In the genomic region with DNA sequence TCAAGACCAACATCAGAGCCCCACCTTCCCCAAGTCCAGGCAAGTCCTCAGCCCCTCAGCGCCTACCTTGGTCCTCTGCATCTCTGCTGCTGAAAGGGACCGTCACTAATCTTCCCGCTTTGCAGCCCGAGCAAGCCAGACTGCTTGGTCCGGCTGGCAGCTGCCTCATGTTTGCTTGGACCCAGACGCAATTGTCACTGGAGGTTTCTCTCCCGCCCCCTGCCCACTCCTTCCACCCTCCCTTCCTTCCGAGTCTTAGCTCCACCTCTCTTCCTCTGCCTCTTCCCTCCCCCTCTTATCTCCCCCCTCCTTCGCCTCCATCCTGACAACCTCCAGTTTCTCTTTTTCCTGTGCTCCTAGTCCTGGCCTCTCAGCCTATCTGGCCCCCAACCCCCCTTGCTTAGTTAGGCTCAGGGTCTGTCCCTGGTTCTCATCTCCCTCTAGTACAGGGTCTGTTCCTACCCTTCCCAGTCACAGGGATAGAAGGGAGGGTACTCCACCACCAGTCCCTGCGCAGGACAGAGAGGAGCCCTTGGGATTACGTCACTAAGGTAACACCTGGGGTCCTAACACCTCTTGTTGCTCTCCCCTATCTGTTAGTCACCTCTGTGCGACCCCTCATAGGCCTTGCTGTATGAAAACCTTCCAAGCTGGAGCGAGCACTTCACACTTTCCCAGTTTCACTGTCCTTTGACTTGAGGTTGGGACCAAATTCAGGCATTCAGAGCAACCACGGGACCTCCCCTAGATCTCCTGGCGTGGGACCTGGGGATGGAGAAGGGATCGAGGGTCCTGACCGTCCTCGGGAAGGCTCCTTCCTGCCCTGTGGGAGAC, we compare ENCODE assay signal across 9 mouse cellular contexts. TPM values are rescaled to one million over a fixed set of nuclear protein-coding genes. Genes with fewer than 3 reads are reported as not detected.
DNase-seq lines count a peak whose midpoint lies in the region; ATAC-seq lines count a peak whose summit lies in the region.
"Had no signal": no experiment of that assay in that cellular context is flagged by ENCODE, and none has a peak within 500 bp of the region (broad histone marks: within the 10 kb centered on the region; RNA-seq: fewer than 3 reads in every experiment).

No protein-coding gene starts in this region.

- peaks cover 11% of the 10 kb centered on the region for H3K4me1 ChIP-seq in heart, embryonic 11.5 days (ENCODE audit: control insufficient read depth, insufficient read depth, low read length)
- peaks cover 3 to 7% of the 10 kb centered on the region in 2 experiments; a peak in 3 of 4 replicates for H3K4me1 ChIP-seq in heart, embryonic 14.5 days (ENCODE audit: control insufficient read depth in 2 of 2, insufficient read depth in 2 of 2, low read length in 2 of 2)
- peaks cover 47% of the 10 kb centered on the region for H3K4me1 ChIP-seq in midbrain, embryonic 12.5 days

- H3K9ac ChIP-seq in heart, embryonic 11.5 days (ENCODE audit: low read depth, low read length): 0 out of 2 replicates have a peak overlapping the region, but pooled peaks have one; percentile 46
- no peak overlapping the region for H3K9ac ChIP-seq in heart, embryonic 14.5 days (ENCODE audit: low read length)
- peak overlapping the region; percentile 57 for H3K9ac ChIP-seq in midbrain, embryonic 12.5 days (replicated peaks)

- intact Hi-C loops in heart, postnatal 25 days (cut with DNase I): no loop called here

- H3K4me3 ChIP-seq in heart, embryonic 11.5 days (ENCODE audit: low read depth, low read length): peak overlapping the region; percentile 32
- peak overlapping the region; percentile 13 to 14; a peak in 3 of 4 replicates for H3K4me3 ChIP-seq in heart, embryonic 14.5 days (ENCODE audit: control insufficient read depth in 1 of 2, insufficient read depth in 1 of 2, low read depth in 1 of 2, low read length in 2 of 2)
- peak overlapping the region; percentile 37 for H3K4me3 ChIP-seq in midbrain, embryonic 12.5 days

- H3K27ac ChIP-seq in heart, embryonic 11.5 days (ENCODE audit: low read depth, low read length): 0 out of 2 replicates have a peak overlapping the region, but pooled peaks have one; percentile 41
- H3K27ac ChIP-seq in heart, embryonic 14.5 days (replicated peaks in 1 of 2; ENCODE audit: control insufficient read depth in 1 of 2, insufficient read depth in 1 of 2, low read depth in 2 of 2, low read length in 2 of 2): no peak overlapping the region
- peak overlapping the region; percentile 70 for H3K27ac ChIP-seq in midbrain, embryonic 12.5 days (replicated peaks)

- 0 out of 2 replicates have a peak, but pooled peaks have one; percentile 19 for ATAC-seq in heart, embryonic 11.5 days (replicated peaks; ENCODE audit: insufficient number of reproducible peaks, low FRiP score, low TSS enrichment)
- ATAC-seq in heart, embryonic 14.5 days (ENCODE audit: insufficient number of reproducible peaks, insufficient read depth, low FRiP score, low read depth): no peak
- ATAC-seq in midbrain, embryonic 12.5 days (ENCODE audit: low FRiP score, low read depth): peak; percentile 78

- no peaks in the 10 kb centered on the region for H3K9me3 ChIP-seq in heart, embryonic 11.5 days (replicated peaks; ENCODE audit: control insufficient read depth, low read length)
- H3K9me3 ChIP-seq in heart, embryonic 14.5 days (ENCODE audit: control insufficient read depth, low read length): no peaks in the 10 kb centered on the region
- H3K9me3 ChIP-seq in midbrain, embryonic 12.5 days: no peaks in the 10 kb centered on the region

- no peaks in the 10 kb centered on the region for H3K36me3 ChIP-seq in heart, embryonic 11.5 days (ENCODE audit: control insufficient read depth, insufficient read depth, low read length)
- no peaks in the 10 kb centered on the region for H3K36me3 ChIP-seq in heart, embryonic 14.5 days (ENCODE audit: control insufficient read depth, insufficient read depth, low read length)
- H3K36me3 ChIP-seq in midbrain, embryonic 12.5 days: no peaks in the 10 kb centered on the region

- 0 out of 2 replicates have a peak, but pooled peaks cover 9% of the 10 kb centered on the region for H3K27me3 ChIP-seq in heart, embryonic 11.5 days (ENCODE audit: control insufficient read depth, insufficient read depth, low read length)
- 0 out of 2 replicates have a peak, but pooled peaks cover 7% of the 10 kb centered on the region for H3K27me3 ChIP-seq in heart, embryonic 14.5 days (ENCODE audit: control insufficient read depth, insufficient read depth, low read length)
- H3K27me3 ChIP-seq in midbrain, embryonic 12.5 days: no peaks in the 10 kb centered on the region

- DNase-seq in heart, postnatal 25 days (ENCODE audit: low spot score): no peak
- peak; percentile 91 for DNase-seq in cerebellum, postnatal 14 days
- DNase-seq in left cerebral cortex, adult 18-20 months (ENCODE audit: low spot score in 2 of 2): peak; percentile 62 to 79
- DNase-seq in yolk sac, embryonic 10.5 days (ENCODE audit: low spot score): peak; percentile 16
- no peak for DNase-seq in urinary bladder, postnatal 4 days (ENCODE audit: low spot score in 2 of 2)

- H3K4me2 ChIP-seq in heart, embryonic 11.5 days: peak overlapping the region; percentile 64
- H3K4me2 ChIP-seq in heart, embryonic 14.5 days (ENCODE audit: low read length): peak overlapping the region; percentile 38
- peak overlapping the region; percentile 58 for H3K4me2 ChIP-seq in midbrain, embryonic 12.5 days (replicated peaks)

- WGBS in heart, embryonic 11.5 days (ENCODE audit: insufficient replicate concordance): 2% methylated on average over 18 of the region's 18 CpGs
- 1% methylated on average over 18 of the region's 18 CpGs for WGBS in heart, embryonic 14.5 days
- 1% methylated on average over 18 of the region's 18 CpGs for WGBS in midbrain, embryonic 12.5 days

RNA-seq across cellular contexts. Expression of gene Kcnip3, which starts 0.5 kb away (rescaled TPM):
- polyA plus RNA-seq in heart, embryonic 11.5 days (2014; fragmentation: Nextera tagmentation; extraction: Ambion mirVana): 2.0 and 2.3 TPM in 2 replicates
- 1 to 10 TPM; 1.1 to 1.7 TPM for total RNA-seq in heart, postnatal 25 days (2021)
- polyA plus RNA-seq in heart, embryonic 14.5 days (2014; fragmentation: Nextera tagmentation; extraction: Ambion mirVana): 1.2 and 1.4 TPM in 2 replicates
- 100 to 1,000 TPM; 114 to 130 TPM for total RNA-seq in left cerebral cortex, adult 18-20 months (2021)
- 3.5 and 3.7 TPM in 2 replicates for polyA plus RNA-seq in midbrain, embryonic 12.5 days (2016; fragmentation: Nextera tagmentation; extraction: Ambion mirVana)
- total RNA-seq: CH12.LX had no signal

RNA-seq across cellular contexts. Expression of gene Prom2, which starts 19.9 kb away (rescaled TPM):
- polyA plus RNA-seq in heart, embryonic 11.5 days (2014; fragmentation: Nextera tagmentation; extraction: Ambion mirVana): 0.39 TPM in 1 of 2 replicates, not detected in the other
- not detected for total RNA-seq in heart, postnatal 25 days (2021)
- not detected in 2 replicates for polyA plus RNA-seq in heart, embryonic 14.5 days (2014; fragmentation: Nextera tagmentation; extraction: Ambion mirVana)
- total RNA-seq in left cerebral cortex, adult 18-20 months (2021): under 1 TPM; 0.49 to 0.53 TPM
- polyA plus RNA-seq in midbrain, embryonic 12.5 days (2016; fragmentation: Nextera tagmentation; extraction: Ambion mirVana): 0.31 and 0.62 TPM in 2 replicates
- total RNA-seq: CH12.LX had no signal

Comparison
In these comparisons a context has a peak if more than half of its experiments do, and no peak if none do; other contexts are left out.
1. H3K27ac ChIP-seq: peak in heart, embryonic 11.5 days (single experiment) and midbrain, embryonic 12.5 days (single experiment); none in heart, embryonic 14.5 days (0 of 2).
2. DNase-seq: peak in cerebellum, postnatal 14 days (2 of 2), left cerebral cortex, adult 18-20 months (2 of 2) and yolk sac, embryonic 10.5 days (single experiment); none in heart, postnatal 25 days (single experiment) and urinary bladder, postnatal 4 days (0 of 2).
3. Peak in every context shown above with its lines, with median percentiles within 50 percentile points of each other: H3K4me2 ChIP-seq and H3K4me3 ChIP-seq.